Mouse (Mus musculus) stomach, postnatal 0 days (tissue): ENCODE data around the gene Dnase1.
A peak's percentile ranks its signal among the peaks of the same experiment; 100 is the strongest.

Experiments
- CTCF ChIP-seq: IDR thresholded peaks from 2 replicates; pipeline ENCODE4 v1.5.1; 2016; ENCODE audit warnings: antibody characterized with exemption, low read depth, mild to moderate bottlenecking, moderate library complexity
- EP300 ChIP-seq: optimal IDR thresholded peaks from 2 replicates; pipeline ENCODE3; 2016; ENCODE audit warnings: antibody characterized with exemption

DNA sequence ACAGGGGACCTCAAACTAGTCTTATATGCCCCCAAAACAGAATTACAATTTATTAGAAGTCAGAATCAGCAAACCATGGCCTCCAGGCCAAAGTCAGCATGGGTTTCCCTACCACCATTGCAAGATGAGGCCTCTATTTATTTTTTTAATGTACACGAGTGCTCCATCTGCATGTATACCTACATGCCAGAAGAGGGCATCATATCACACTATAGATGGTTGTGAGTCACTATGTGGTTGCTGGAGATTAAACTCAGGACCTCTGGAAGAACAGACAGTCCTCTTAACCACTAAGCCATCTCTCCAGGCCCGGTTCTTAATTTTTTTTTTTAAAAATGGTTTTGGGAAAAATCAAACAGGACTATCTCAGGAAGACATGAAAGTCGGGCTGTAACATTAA lies 17.1 kb downstream of the Dnase1 start:
- TF ChIP-seq CTCF (0 out of 2 replicates have a peak, but pooled peaks have one; percentile 20), EP300 (no peak)
